Mouse (Mus musculus): ENCODE measurements around the gene Erbin.

- TF ChIP-seq TAL1 (IDR thresholded peaks at IDR 0.05; ENCODE audit: low read length) (no peak), GATA1 (IDR thresholded peaks at IDR 0.05; ENCODE audit: low read length) (no peak)
Measured at GRCm38 (mm10) chr13:103966696-103967215, 46.4 kb upstream of the Erbin start.
